Mouse (Mus musculus): ENCODE results near the gene Rnf126. TPM values are rescaled to one million over a fixed set of nuclear protein-coding genes. Genes with fewer than 3 reads are reported as not detected.

Rnf126 gene
- polyA plus RNA-seq, 1 experiment = 42.8 TPM

DNA sequence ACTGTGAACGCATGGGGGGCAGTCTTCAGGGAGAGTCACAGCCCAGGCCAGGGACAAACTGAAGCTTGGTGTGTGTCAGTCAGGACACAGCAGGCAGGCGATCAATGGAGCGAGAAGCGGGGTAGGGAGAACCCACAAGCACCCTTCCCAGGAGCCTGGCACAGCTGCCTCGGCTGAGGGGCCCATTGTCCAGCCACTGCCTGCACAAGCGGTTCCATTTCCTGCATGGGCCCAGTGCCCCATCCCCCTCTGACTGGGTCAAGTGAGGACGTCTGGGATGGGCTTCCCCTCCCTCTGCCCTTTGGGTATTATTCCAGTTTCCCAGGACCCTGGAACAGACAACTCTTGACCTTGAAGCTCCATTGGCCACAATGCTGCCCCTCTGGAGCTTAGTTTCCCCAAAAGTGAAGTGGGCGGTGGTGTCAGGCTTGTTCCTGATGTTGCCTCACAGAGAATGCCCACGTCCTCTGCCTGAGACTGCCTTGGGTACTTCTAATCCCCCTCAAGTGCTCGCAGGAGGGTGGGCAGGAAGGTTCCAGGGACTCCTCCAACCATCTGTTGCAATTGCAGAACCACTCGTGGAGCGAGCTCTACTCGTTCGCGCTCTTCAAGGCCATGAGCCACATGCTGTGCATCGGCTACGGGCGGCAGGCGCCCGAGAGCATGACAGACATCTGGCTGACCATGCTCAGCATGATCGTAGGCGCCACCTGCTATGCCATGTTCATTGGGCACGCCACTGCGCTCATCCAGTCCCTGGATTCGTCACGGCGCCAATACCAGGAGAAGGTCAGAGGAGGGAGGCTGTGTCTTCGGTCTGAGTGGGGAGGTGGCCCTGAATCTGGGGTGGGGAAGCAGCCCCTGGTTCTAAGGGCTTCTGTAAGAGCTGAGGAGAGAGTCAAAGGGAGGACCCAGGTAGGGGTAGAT, 38.2 kb downstream of the Rnf126 start:
- Histone ChIP-seq H3K4me3 (replicated peaks; ENCODE audit: control insufficient read depth, low read depth, low read length) (no peak overlapping the region), H3K4me1 (ENCODE audit: control insufficient read depth, insufficient read depth, low read length) (no peaks in the 10 kb centered on the region), H3K27ac (ENCODE audit: control insufficient read depth, insufficient read depth, low read depth, low read length, poor library complexity) (no peak overlapping the region)
- no peak for TF ChIP-seq POLR2A (IDR thresholded peaks at IDR 0.05; ENCODE audit: borderline replicate concordance, control insufficient read depth, low read depth, low read length)
- no peak for TF ChIP-seq CTCF (IDR thresholded peaks at IDR 0.05; ENCODE audit: control insufficient read depth, insufficient read depth, low read length)
- WGBS = 58% methylated on average over 28 of the region's 28 CpGs

DNA sequence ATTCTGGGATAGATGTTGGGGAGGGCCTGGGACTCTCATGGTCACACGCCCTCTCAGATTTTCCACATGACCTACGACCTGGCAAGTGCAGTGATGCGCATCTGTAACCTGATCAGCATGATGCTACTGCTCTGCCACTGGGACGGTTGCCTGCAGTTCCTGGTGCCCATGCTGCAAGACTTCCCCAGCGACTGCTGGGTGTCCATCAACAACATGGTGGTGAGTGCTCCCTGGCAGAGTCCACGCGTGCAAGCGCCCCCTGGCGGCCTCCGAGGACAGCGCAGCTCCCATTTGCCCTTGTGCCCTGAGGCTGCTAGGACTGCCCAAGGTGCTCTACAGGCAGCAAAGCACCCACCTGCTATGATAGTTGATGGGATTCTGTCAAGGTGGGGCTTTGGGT, 40.7 kb downstream of the Rnf126 start:
- WGBS = 35% methylated on average over 11 of the region's 11 CpGs
- peak; percentile 82 for TF ChIP-seq CTCF (IDR thresholded peaks at IDR 0.05; ENCODE audit: control insufficient read depth, insufficient read depth, low read length)
- TF ChIP-seq POLR2A (IDR thresholded peaks at IDR 0.05; ENCODE audit: borderline replicate concordance, control insufficient read depth, low read depth, low read length) = no peak
- no peak overlapping the region for H3K4me3 ChIP-seq (replicated peaks; ENCODE audit: control insufficient read depth, low read depth, low read length)
- no peak overlapping the region for H3K27ac ChIP-seq (ENCODE audit: control insufficient read depth, insufficient read depth, low read depth, low read length, poor library complexity)
- H3K4me1 ChIP-seq (ENCODE audit: control insufficient read depth, insufficient read depth, low read length) = no peaks in the 10 kb centered on the region

GRCm38 (mm10) chr10:79723692-79724091, 43.1 kb downstream of the Rnf126 start:
- no peak for TF ChIP-seq POLR2A (IDR thresholded peaks at IDR 0.05; ENCODE audit: borderline replicate concordance, control insufficient read depth, low read depth, low read length)
- no peak for TF ChIP-seq CTCF (IDR thresholded peaks at IDR 0.05; ENCODE audit: control insufficient read depth, insufficient read depth, low read length)
- WGBS = 70% methylated on average over 7 of the region's 7 CpGs
- no peak overlapping the region for H3K27ac ChIP-seq (ENCODE audit: control insufficient read depth, insufficient read depth, low read depth, low read length, poor library complexity)

GRCm38 (mm10) chr10:79723047-79723446, 43.7 kb downstream of the Rnf126 start:
- no peak overlapping the region for H3K4me3 ChIP-seq (replicated peaks; ENCODE audit: control insufficient read depth, low read depth, low read length)
- 64% methylated on average over 6 of the region's 6 CpGs for WGBS
- TF ChIP-seq POLR2A (IDR thresholded peaks at IDR 0.05; ENCODE audit: borderline replicate concordance, control insufficient read depth, low read depth, low read length) = no peak
- no peak for TF ChIP-seq CTCF (IDR thresholded peaks at IDR 0.05; ENCODE audit: control insufficient read depth, insufficient read depth, low read length)
- no peaks in the 10 kb centered on the region for H3K4me1 ChIP-seq (ENCODE audit: control insufficient read depth, insufficient read depth, low read length)
- no peak overlapping the region for H3K27ac ChIP-seq (ENCODE audit: control insufficient read depth, insufficient read depth, low read depth, low read length, poor library complexity)

More at GRCm38 (mm10) chr10:79723692-79724091, 43.1 kb downstream of the Rnf126 start:
- H3K4me3 ChIP-seq (replicated peaks; ENCODE audit: control insufficient read depth, low read depth, low read length) = no peak overlapping the region
- no peaks in the 10 kb centered on the region for H3K4me1 ChIP-seq (ENCODE audit: control insufficient read depth, insufficient read depth, low read length)

DNA sequence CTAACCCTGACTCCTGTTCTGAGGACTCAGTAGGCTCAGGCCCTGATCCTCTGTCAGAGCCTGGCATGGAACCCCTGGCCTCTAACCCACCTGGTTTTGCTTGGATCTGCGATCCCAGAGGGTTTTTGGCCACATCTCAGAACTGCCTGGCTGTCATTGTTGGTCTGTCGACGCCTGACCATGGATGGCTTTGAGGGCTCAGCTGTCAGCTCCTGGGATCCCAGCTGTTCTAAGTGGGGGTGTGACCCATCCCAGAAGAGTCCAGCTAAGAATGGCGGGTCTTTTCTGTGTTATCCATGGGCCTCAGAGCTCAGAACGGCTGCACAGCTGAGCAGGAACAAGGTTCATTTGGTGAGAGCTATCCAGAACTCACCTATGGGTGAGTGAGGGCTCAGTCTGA, 45.7 kb downstream of the Rnf126 start:
- no peak overlapping the region for H3K4me3 ChIP-seq (replicated peaks; ENCODE audit: control insufficient read depth, low read depth, low read length)
- no peaks in the 10 kb centered on the region for H3K4me1 ChIP-seq (ENCODE audit: control insufficient read depth, insufficient read depth, low read length)
- 66% methylated on average over 5 of the region's 5 CpGs for WGBS
- TF ChIP-seq POLR2A (IDR thresholded peaks at IDR 0.05; ENCODE audit: borderline replicate concordance, control insufficient read depth, low read depth, low read length) (no peak), CTCF (IDR thresholded peaks at IDR 0.05; ENCODE audit: control insufficient read depth, insufficient read depth, low read length) (no peak)
- H3K27ac ChIP-seq (ENCODE audit: control insufficient read depth, insufficient read depth, low read depth, low read length, poor library complexity) = no peak overlapping the region

DNA sequence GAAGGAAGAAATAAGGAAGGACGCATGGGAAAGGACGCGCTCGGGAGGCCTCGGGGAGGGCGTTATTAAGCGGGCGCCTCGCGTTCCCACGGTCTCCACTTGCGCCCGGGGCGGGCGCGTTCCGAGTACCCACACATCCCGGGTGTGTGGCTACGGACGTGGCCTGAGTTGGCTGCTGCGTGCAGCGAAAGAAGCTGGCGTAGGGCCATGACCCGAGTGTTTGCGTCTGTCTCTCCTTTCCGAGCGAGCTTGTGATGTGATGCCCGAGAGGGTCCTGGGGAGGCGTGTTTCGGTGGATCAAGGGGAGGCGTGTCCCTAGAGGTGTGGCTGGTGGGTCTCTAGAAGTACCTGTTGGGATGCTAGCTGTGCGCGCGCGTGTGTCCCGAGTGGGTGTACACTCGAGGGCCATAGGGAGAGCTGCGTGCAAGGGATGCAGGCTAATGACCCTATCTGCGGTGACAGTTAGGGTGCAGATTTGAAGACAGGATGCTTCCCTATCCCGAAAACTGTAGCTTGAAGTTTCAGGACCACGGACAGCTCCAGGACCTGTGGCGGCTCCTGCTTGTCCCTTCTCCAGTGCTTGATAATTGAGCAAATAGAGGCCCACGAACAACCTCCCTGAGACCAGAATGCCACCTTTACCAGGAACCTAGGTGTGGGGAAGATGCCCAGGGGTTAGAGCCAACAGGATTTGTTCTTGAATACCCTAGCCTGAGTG, 49.0 kb downstream of the Rnf126 start:
- H3K4me1 ChIP-seq (ENCODE audit: control insufficient read depth, insufficient read depth, low read length) = no peaks in the 10 kb centered on the region
- WGBS = 6% methylated on average over 43 of the region's 43 CpGs
- no peak overlapping the region for H3K4me3 ChIP-seq (replicated peaks; ENCODE audit: control insufficient read depth, low read depth, low read length)
- no peak for TF ChIP-seq POLR2A (IDR thresholded peaks at IDR 0.05; ENCODE audit: borderline replicate concordance, control insufficient read depth, low read depth, low read length)
- no peak for TF ChIP-seq CTCF (IDR thresholded peaks at IDR 0.05; ENCODE audit: control insufficient read depth, insufficient read depth, low read length)
- H3K27ac ChIP-seq (ENCODE audit: control insufficient read depth, insufficient read depth, low read depth, low read length, poor library complexity) = no peak overlapping the region

DNA sequence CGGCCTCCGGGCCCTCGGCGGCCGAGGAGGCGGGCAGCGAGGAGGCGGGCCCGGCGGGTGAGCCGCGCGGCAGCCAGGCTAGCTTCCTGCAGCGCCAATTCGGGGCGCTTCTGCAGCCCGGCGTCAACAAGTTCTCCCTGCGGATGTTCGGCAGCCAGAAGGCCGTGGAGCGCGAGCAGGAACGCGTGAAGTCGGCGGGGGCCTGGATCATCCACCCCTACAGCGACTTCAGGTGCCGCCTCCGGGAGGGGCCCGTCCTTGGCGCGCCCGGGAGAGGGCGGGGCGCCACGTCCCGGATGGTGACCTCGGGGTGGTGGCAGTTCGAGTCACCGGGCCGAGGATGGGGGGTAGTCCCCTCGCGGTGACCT, 49.8 kb downstream of the Rnf126 start:
- Histone ChIP-seq H3K27ac (ENCODE audit: control insufficient read depth, insufficient read depth, low read depth, low read length, poor library complexity) (no peak overlapping the region), H3K4me3 (replicated peaks; ENCODE audit: control insufficient read depth, low read depth, low read length) (no peak overlapping the region), H3K4me1 (ENCODE audit: control insufficient read depth, insufficient read depth, low read length) (no peaks in the 10 kb centered on the region)
- TF ChIP-seq CTCF (IDR thresholded peaks at IDR 0.05; ENCODE audit: control insufficient read depth, insufficient read depth, low read length) (no peak), POLR2A (IDR thresholded peaks at IDR 0.05; ENCODE audit: borderline replicate concordance, control insufficient read depth, low read depth, low read length) (no peak)
- under 1% methylated on average over 44 of the region's 44 CpGs for WGBS

GRCm38 (mm10) chr10:79716254-79716987, 50.3 kb downstream of the Rnf126 start, which contains the start of gene Hcn2:
Gene Hcn2, plus strand, starts transcription at chr10:79716634.
- WGBS = 3% methylated on average over 86 of the region's 91 CpGs
- no peak within 1 kb of the TSS for H3K27ac ChIP-seq (ENCODE audit: control insufficient read depth, insufficient read depth, low read depth, low read length, poor library complexity)
- H3K4me1 ChIP-seq (ENCODE audit: control insufficient read depth, insufficient read depth, low read length) = no peaks in the 10 kb centered on the region
- H3K4me3 ChIP-seq (replicated peaks; ENCODE audit: control insufficient read depth, low read depth, low read length) = no peak within 1 kb of the TSS
- TF ChIP-seq CTCF (IDR thresholded peaks at IDR 0.05; ENCODE audit: control insufficient read depth, insufficient read depth, low read length) = no peak
- TF ChIP-seq POLR2A (IDR thresholded peaks at IDR 0.05; ENCODE audit: borderline replicate concordance, control insufficient read depth, low read depth, low read length) = no peak
